Mouse (Mus musculus) intestine, embryonic 14.5 days (tissue): ENCODE results near the gene Il2. TPM values are rescaled to one million over a fixed set of nuclear protein-coding genes. Genes with fewer than 3 reads are reported as not detected.

Experiments used
- ATAC-seq: fragments of 200-750 bp; cut with Nextera tagmentation; replicated peaks from 2 replicates; pipeline ENCODE4 v1.8.0; 2017; ENCODE audit warnings: low read depth, moderate number of reproducible peaks, moderate TSS enrichment, moderate library complexity; ENCODE audit not compliant: low FRiP score, low TSS enrichment
- DNase-seq: peaks from one replicate; pipeline ENCODE4 v3.0.0-alpha.2; 2018; ENCODE audit warnings: low spot score
- H3K27ac ChIP-seq: fragments of 300-500 bp; sonication (generic); 2 replicates; pipeline ENCODE4 v1.5.1; 2014; ENCODE audit warnings: low read depth, mild to moderate bottlenecking, control low read depth
- H3K27me3 ChIP-seq: fragments of 300-500 bp; sonication (generic); replicated peaks from 2 replicates; pipeline ENCODE4 v1.6.1; 2014; ENCODE audit warnings: low read length, control low read depth; ENCODE audit not compliant: control insufficient read depth, insufficient read depth
- H3K36me3 ChIP-seq: fragments of 300-500 bp; sonication (generic); 2 replicates; pipeline ENCODE4 v1.6.1; 2014; ENCODE audit warnings: low read length, control low read depth; ENCODE audit not compliant: control insufficient read depth, insufficient read depth
- H3K4me1 ChIP-seq: fragments of 300-500 bp; sonication (generic); replicated peaks from 2 replicates; pipeline ENCODE4 v1.6.1; 2014; ENCODE audit warnings: low read length, control low read depth, mixed read lengths; ENCODE audit not compliant: control insufficient read depth, insufficient read depth
- H3K4me2 ChIP-seq: fragments of 300-500 bp; sonication (generic); 2 replicates; pipeline ENCODE4 v1.6.1; 2014; ENCODE audit warnings: low read length
- H3K4me3 ChIP-seq: fragments of 300-500 bp; sonication (generic); 2 replicates; pipeline ENCODE4 v1.5.1; 2014; ENCODE audit warnings: low read depth, low read length, control low read depth, mixed read lengths
- H3K9ac ChIP-seq: fragments of 300-500 bp; sonication (generic); 2 replicates; pipeline ENCODE4 v1.6.1; 2014; ENCODE audit warnings: mild to moderate bottlenecking, low read length
- H3K9me3 ChIP-seq: fragments of 300-500 bp; sonication (generic); 2 replicates; pipeline ENCODE4 v1.6.1; 2016; ENCODE audit warnings: low read length, control low read depth; ENCODE audit not compliant: control insufficient read depth
- WGBS: fragments of 180-500 bp; shearing (Covaris S2); extraction: QIAGEN DNeasy Blood & Tissue Kit; methylation state at CpG from one replicate; pipeline ENCODE4 v1.1.7; 2014; 5-methylcytosine and 5-hydroxymethylcytosine counted together
- polyA plus RNA-seq: library from polyadenylated mRNA; unstranded; fragments of >200 nt; fragmentation: Nextera tagmentation; extraction: Ambion mirVana; gene quantifications from 2 replicates; pipeline ENCODE4 v1.2.1, GENCODE M21; 2014

Il2 gene
- polyA plus RNA-seq, 1 experiment from 2014 or later, result 0.38 TPM

- no peak; the same call in 1 of the 2 replicates for ATAC-seq
- 40% methylated on average over 4 of the region's 4 CpGs for WGBS
- Histone ChIP-seq H3K9me3 (no peaks in the 10 kb centered on the region), H3K4me3 (no peak overlapping the region), H3K4me2 (no peak overlapping the region), H3K36me3 (no peaks in the 10 kb centered on the region), H3K9ac (no peak overlapping the region), H3K27ac (no peak overlapping the region), H3K27me3 (no peaks in the 10 kb centered on the region), H3K4me1 (no peaks in the 10 kb centered on the region; the same call in 1 of the 2 replicates)
- no peak for DNase-seq
Measured at GRCm38 (mm10) chr3:37128269-37128668, 2.5 kb upstream of the Il2 start.

GRCm38 (mm10) chr3:37126162-37126561 lies 403 bp upstream of the Il2 start:
- no peak for DNase-seq
- no peak for ATAC-seq

DNA sequence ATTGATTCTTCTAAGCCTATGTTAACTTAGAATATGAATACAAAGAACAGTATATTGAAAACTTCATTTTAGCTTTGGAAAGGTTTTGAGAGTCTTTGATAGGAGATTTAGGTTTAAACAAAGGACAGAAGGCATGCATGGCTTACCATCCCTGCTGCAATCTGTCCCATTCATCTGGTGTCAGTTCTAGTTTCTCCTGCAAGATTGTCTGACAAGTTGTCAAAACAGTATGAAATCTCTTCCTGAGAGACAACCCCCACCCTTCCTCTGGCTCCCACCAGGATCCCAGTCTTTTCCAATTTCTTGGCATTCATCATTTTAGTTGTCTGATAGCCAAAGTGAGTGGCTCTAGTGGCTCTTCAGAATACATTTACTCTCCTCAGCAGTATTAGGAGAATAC lies 35.0 kb downstream of the Il2 start:
- no peak overlapping the region for H3K27ac ChIP-seq
- H3K9me3 ChIP-seq, result no peaks in the 10 kb centered on the region
- no peaks in the 10 kb centered on the region for H3K4me1 ChIP-seq
- ATAC-seq, result no peak
- H3K36me3 ChIP-seq, result no peaks in the 10 kb centered on the region
- no peak for DNase-seq
- H3K27me3 ChIP-seq, result no peaks in the 10 kb centered on the region
- no peak overlapping the region for H3K9ac ChIP-seq
- H3K4me3 ChIP-seq, result no peak overlapping the region
- no peak overlapping the region for H3K4me2 ChIP-seq

More at GRCm38 (mm10) chr3:37126162-37126561, 403 bp upstream of the Il2 start:
- no peak overlapping the region for H3K27ac ChIP-seq
- 68% methylated on average over 4 of the region's 4 CpGs for WGBS
- no peaks in the 10 kb centered on the region for H3K27me3 ChIP-seq
- no peak overlapping the region for H3K4me3 ChIP-seq
- H3K36me3 ChIP-seq, result no peaks in the 10 kb centered on the region
- no peak overlapping the region for H3K9ac ChIP-seq
- H3K9me3 ChIP-seq, result no peaks in the 10 kb centered on the region
- no peak overlapping the region for H3K4me2 ChIP-seq
- H3K4me1 ChIP-seq, result no peaks in the 10 kb centered on the region; the same call in 1 of the 2 replicates

DNA sequence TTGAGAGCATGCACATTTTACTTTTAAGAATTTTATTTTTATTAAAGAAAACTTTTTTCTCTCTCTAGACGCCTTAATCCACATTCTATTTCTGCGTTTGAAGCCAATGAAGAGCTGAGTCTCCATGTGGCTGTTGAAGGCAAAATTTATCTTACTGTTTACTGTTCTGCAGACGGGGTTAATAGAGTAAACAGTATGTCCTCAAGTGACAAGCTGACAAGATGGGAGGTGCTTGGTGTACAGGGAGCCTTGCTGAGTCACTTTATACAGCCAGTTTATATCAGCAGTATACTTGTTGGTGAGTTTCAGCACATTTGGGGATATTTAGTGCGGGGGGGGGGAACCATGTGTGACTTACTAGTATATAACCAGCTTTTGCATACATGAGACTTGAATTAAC lies 40.9 kb downstream of the Il2 start:
- H3K4me1 ChIP-seq, result no peaks in the 10 kb centered on the region
- 54% methylated on average over 4 of the region's 4 CpGs for WGBS
- no peak overlapping the region for H3K4me2 ChIP-seq
- H3K9ac ChIP-seq, result no peak overlapping the region
- H3K9me3 ChIP-seq, result no peaks in the 10 kb centered on the region
- ATAC-seq (no peak), DNase-seq (no peak)
- no peak overlapping the region for H3K27ac ChIP-seq
- H3K4me3 ChIP-seq, result no peak overlapping the region
- no peaks in the 10 kb centered on the region for H3K27me3 ChIP-seq
- no peaks in the 10 kb centered on the region for H3K36me3 ChIP-seq

GRCm38 (mm10) chr3:37073211-37073610 lies 52.5 kb downstream of the Il2 start:
- H3K4me1 ChIP-seq, result no peaks in the 10 kb centered on the region
- H3K9me3 ChIP-seq, result no peaks in the 10 kb centered on the region
- no peak overlapping the region for H3K27ac ChIP-seq
- ATAC-seq (no peak), DNase-seq (no peak)
- H3K36me3 ChIP-seq, result no peaks in the 10 kb centered on the region
- H3K4me2 ChIP-seq, result no peak overlapping the region
- no peak overlapping the region for H3K4me3 ChIP-seq
- no peaks in the 10 kb centered on the region for H3K27me3 ChIP-seq
- H3K9ac ChIP-seq, result no peak overlapping the region

Other genes starting within 250 kb of the Il2 start
- 0.35 and 0.37 TPM in 2 replicates for gene Adad1, start 62.4 kb downstream of the Il2 start, polyA plus RNA-seq
- not detected in 2 replicates for gene Il21, start 106.7 kb upstream of the Il2 start, polyA plus RNA-seq
- gene Bbs12, start 186.6 kb upstream of the Il2 start, polyA plus RNA-seq, result 5.4 and 8.1 TPM in 2 replicates
- gene Cetn4, start 186.7 kb upstream of the Il2 start, polyA plus RNA-seq, result 0.46 and 1.5 TPM in 2 replicates
- gene Fgf2, start 222.4 kb upstream of the Il2 start, polyA plus RNA-seq, result 1.5 and 2.9 TPM in 2 replicates